Mouse (Mus musculus) neural tube, postnatal 0 days (tissue): ENCODE results near the gene Wbp2. TPM values are rescaled to one million over a fixed set of nuclear protein-coding genes. Genes with fewer than 3 reads are reported as not detected.

ENCODE experiments used
- polyA plus RNA-seq: library from polyadenylated mRNA; unstranded; fragments of >200 nt; fragmentation: Nextera tagmentation; extraction: Ambion mirVana; gene quantifications from 2 replicates; pipeline ENCODE4 v1.2.1, GENCODE M21; 2015

The Wbp2 gene
- polyA plus RNA-seq: 202 and 232 TPM in 2 replicates

DNA sequence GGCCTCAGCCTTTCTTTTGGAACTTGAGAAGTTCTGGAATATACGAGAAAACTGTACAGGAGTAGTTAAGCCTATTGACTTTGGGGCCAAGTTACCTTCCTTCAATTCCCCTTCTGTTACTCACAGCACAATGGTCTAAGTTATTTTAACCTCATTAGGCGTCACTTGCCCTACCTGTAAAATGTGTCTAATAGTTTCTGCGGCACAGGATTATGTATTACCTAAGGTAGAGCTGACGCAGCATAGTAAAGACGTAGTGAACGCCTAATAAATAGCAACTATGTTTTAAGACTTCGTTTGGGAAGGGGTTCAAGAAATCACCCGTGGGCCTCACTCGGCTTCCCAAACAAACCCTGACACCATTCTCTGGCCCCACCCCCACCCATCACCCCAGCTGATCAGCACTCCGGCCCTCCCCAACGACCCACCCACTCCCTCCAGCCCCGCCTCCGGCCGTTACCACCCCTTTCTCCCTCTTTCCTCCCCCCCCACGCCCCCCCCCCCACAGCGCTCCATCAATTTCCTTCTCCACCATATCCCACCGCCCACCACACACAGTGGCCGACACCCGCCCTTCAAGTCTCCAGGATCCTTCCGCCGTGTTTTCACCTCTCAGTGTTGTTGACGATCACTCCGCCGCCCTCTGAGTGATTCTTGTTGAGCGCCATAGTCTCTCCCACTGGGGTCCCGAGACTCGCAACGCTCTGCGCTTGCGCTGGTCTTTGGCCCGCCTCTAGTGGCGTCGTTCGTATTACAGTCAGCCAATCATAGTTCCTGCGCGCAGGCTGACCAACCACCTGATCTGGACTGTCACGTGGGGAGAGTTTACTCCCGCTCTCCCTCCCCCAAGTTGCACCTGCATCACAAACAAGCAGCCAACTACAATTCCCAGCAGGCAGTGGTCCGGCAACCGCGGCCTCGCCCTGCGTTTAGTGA is at the start of gene Wbp2:
TSS of gene Wbp2 (minus strand) at position 738 of the 936 bp plus-strand sequence.

DNA sequence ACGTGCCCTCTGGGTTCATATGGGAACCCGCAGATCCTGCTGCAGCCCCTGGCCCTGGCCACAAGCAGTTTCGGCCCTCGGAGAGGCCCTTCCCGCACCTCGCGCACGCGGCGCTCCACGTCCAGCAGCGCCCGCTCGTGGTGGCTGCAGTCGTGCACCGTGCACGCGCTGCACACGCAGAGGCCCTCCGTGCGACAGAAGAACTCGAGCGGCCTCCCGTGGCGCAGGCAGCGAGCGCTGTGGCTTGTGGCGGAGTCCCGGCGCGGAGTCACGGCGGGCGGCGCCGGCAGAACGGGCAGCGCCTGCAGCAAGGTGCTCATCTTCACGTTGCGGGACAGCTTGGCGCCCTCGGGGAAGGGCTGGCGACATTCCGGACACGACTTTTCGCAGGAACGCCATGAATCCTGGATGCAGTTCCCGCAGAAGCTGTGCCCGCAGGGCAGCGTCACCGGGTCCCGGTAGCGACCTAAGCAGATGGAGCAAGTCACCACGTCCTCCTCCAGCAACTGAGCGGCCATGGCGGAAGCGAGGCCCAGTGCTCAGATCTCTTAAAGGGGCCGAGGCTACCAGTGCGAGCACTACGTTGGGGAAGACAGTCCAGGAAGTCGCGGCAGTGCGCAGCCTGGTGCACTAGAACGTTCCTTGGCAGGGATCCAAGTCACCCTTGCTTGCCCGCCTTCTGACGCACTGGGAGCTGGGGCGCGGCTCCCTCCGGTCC is 43.9 kb upstream of the Wbp2 start, which contains the start of gene Trim65:
TSS of gene Trim65 (minus strand) at position 641 of the 718 bp plus-strand sequence.

DNA sequence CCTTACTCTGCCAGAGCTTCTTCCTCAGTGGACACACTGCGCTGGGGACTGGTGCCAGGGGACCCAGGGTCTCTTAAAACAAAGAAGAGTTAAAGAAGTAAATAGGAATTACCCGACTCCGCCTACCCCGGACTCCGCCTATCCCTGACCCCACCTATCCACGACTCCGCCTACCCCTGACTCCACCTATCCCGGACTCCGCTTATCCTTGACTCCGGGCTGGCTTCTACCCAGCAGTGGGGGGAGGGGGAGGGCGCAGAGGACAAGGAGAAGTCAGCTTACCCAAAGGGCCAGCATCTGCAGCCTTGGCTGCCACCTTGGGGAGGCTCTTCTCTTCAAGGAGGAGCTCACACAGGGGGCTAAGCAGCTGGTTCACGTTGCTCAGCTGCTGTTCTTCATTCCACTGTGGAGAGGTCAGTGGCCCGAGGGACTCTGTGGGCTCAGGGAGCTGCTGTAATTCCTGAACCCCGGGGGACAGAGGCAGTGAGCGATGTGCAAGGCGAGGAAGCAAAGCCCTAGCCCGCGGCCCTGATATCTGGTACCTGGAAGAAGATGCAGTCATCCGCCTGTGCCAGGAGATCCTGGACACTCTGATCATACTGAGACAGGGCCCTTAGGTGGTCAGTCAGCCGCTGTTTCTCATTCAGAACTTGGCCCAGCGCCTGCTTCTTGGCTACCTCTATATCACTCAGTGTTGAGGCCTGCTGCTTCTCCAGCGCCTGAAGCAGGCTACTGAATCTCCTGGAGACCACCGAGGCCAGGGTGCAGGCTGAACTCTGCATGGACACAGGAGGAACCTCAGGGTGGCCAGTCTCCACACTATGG is 40.6 kb upstream of the Wbp2 start, which contains the start of gene Trim47:
TSS of gene Trim47 (minus strand) at position 55 of the 825 bp plus-strand sequence.

DNA sequence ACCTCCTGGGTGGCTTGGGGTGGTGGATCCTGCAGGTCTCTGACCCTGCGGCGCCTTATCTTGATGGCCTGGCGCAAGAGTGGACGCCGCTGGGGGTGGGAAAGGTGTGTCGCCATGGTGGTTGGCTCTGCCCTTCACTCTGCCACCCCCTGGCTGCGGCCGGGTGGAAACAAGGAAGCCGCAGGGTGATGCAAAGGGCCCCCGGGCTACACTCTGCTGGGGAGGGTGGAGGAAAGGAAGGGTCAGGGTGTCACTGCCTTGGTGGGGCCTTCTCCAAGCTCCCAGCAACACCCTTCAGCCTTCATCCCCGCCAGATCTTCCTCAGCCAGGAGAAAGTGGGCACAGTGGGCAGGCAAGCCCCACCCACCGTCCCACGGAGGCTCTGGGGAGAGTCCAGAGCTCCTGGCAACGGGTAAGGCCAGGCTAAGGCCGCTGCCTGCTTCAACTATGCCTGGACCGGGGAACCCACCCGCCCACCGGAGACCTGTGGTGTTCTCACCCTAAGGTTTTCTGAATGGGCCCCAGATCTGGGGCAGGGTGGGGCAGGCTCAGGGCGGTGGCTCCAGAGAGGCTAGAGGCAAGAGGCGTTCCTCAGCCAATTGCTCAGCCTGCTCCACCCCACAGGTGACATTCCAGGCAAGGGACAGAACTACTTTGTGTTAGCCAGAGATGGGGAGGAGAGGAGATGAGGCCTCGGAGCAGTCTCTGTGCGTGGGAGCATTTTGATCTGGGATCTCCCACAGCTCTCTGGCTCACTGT is 9.2 kb downstream of the Wbp2 start, which contains the start of gene Unc13d:
TSS of gene Unc13d (minus strand) at position 516 of the 759 bp plus-strand sequence.

DNA sequence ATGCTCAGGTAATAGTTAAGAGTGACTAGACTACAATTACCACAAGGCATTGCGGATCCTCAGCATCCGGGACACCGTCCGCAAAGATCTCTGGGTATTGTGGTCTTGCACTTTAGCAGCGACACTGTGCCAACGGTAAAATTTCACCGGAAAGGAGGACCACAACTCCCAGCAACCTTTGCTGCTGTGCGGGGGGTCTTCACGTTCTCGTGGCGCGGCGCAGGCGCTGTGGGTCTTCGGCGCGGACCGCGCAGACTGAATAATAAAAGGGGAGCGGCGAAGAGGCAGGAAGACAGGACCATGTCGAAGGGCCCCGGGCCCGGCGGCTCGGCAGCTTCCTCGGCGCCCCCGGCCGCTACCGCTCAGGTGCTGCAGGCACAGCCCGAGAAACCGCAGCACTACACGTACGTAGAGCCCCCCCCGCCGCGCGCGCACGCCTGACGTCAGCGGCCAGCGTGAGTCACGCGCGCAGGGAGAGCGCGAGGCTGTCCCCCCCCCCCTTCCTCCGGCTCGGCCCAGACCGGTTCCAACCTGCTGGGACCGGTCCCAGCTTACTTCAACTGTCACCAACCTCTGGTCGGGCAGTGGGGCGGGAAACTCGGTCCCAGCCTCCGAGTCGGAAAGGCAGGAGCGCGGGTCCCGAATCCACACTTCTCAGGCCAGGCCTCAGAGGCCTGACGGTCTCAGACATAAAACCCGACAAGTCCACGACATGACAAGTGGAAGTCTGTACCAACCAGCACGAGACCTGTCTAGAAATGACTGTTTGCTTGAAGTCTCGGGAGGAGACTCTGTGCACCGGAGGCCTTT is 56.5 kb downstream of the Wbp2 start, which contains the start of gene Unk:
TSS of gene Unk (plus strand) at position 235 of the 810 bp plus-strand sequence.

Other genes starting within 250 kb of the Wbp2 start
- 0.15 and 0.46 TPM in 2 replicates for gene Myo15b, start 228.6 kb downstream of the Wbp2 start, polyA plus RNA-seq
- gene Smim5, start 187.0 kb downstream of the Wbp2 start, polyA plus RNA-seq: 2.6 and 4.5 TPM in 2 replicates
- gene Smim6, start 175.0 kb downstream of the Wbp2 start, polyA plus RNA-seq: 0.24 and 0.79 TPM in 2 replicates
- gene Sap30bp, start 153.7 kb downstream of the Wbp2 start, polyA plus RNA-seq: 36.7 and 40.3 TPM in 2 replicates
- gene Recql5, start 153.5 kb downstream of the Wbp2 start, polyA plus RNA-seq: 10.4 and 12.7 TPM in 2 replicates
- 3.0 and 3.2 TPM in 2 replicates for gene Itgb4, start 112.3 kb downstream of the Wbp2 start, polyA plus RNA-seq
- gene Galk1, start 74.3 kb downstream of the Wbp2 start, polyA plus RNA-seq: 56.4 and 56.8 TPM in 2 replicates
- gene H3f3b, start 59.0 kb downstream of the Wbp2 start, polyA plus RNA-seq: 1,032 and 1,124 TPM in 2 replicates
- 22.2 and 24.0 TPM in 2 replicates for gene Unk, start 56.7 kb downstream of the Wbp2 start, polyA plus RNA-seq
- gene Unc13d, start 9.0 kb downstream of the Wbp2 start, polyA plus RNA-seq: 1.1 and 1.3 TPM in 2 replicates
- gene Trim47, start 40.2 kb upstream of the Wbp2 start, polyA plus RNA-seq: 13.7 and 14.9 TPM in 2 replicates
- 3.1 and 3.7 TPM in 2 replicates for gene Trim65, start 44.1 kb upstream of the Wbp2 start, polyA plus RNA-seq
- gene Mrpl38, start 51.9 kb upstream of the Wbp2 start, polyA plus RNA-seq: 79.1 and 86.5 TPM in 2 replicates
- gene Fbf1, start 81.2 kb upstream of the Wbp2 start, polyA plus RNA-seq: 25.2 and 31.7 TPM in 2 replicates
- gene Ten1, start 111.9 kb upstream of the Wbp2 start, polyA plus RNA-seq: 56.7 and 57.3 TPM in 2 replicates
- 63.3 and 67.6 TPM in 2 replicates for gene Acox1, start 112.0 kb upstream of the Wbp2 start, polyA plus RNA-seq
- gene Evpl, start 151.1 kb upstream of the Wbp2 start, polyA plus RNA-seq: 2.0 and 2.2 TPM in 2 replicates
- gene Srp68, start 187.2 kb upstream of the Wbp2 start, polyA plus RNA-seq: 51.9 and 55.5 TPM in 2 replicates
- gene Galr2, start 193.9 kb upstream of the Wbp2 start, polyA plus RNA-seq: 0.41 and 0.54 TPM in 2 replicates
- 102 and 125 TPM in 2 replicates for gene Exoc7, start 220.2 kb upstream of the Wbp2 start, polyA plus RNA-seq
- gene Foxj1, start 248.4 kb upstream of the Wbp2 start, polyA plus RNA-seq: 12.5 and 13.7 TPM in 2 replicates